In the genomic region with DNA sequence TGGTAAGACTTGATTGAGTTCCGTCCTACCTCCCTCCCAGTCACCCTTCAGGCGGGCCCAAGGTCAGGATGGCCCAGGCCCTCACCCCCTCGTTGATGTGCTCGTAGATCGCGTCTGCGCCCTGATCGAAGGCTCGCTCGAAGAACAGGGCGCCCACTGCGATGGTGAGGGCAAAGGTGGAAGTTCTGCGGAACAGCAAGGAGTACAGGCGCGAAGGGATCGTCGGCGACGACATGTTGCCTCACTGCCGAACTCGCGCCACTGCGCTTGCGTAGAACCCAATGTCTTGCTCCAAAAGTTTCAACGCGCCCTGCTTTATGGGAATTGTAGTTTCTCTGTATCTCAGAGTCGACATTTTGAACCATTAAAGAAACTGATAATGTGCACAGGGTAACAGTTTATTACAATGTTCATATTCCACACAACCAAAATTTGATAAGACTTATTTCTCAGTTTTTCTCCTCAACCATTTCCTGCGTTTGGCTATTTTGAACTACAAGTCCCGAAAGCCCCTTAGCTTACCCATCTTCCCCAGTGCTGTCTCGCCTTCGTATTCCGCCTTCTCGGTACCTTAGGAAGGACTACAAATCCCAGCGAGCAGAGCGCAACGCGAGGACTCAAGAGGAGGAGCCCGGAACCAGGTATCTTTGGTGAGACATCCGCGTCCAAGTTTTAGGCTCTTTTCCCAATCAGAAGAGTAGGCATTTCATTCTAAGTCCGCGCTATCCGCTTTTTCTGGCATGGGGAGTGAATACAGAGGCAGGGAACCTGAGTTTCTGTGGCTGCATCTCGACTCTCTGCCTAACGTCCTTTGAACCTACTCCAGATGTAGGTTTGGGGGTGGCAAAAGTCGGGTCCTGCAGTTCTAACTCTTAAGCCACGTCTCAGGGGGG, we compare ENCODE assay signal across 1 mouse cellular context.
TF ChIP-seq lines count a peak whose summit lies in the region.

A gene (minus strand): TSS at position 271 of the 893 bp plus-strand sequence.
A gene (plus strand): TSS at position 607 of the 893 bp plus-strand sequence.

TF ChIP-seq in CH12.LX, 34 proteins besides CTCF, POLR2A, EP300 and RAD21 (continued from another document):
- TF ChIP-seq MAFK (IDR thresholded peaks at IDR 0.05; ENCODE audit: insufficient replicate concordance, low read length), result no peak
- TF ChIP-seq UBTF (IDR thresholded peaks at IDR 0.05; ENCODE audit: low read depth, low read length), result no peak
- TF ChIP-seq BHLHE40 (IDR thresholded peaks at IDR 0.05; ENCODE audit: low read depth, low read length), result no peak
- TF ChIP-seq MAX (IDR thresholded peaks at IDR 0.05; ENCODE audit: low read length), result peak; percentile 76
- TF ChIP-seq RCOR1 (conservative IDR thresholded peaks at IDR 0.05; ENCODE audit: low read depth, low read length), result no peak; the same call in 1 of the 2 replicates
- no peak for TF ChIP-seq ZKSCAN1 (IDR thresholded peaks at IDR 0.05; ENCODE audit: borderline replicate concordance, low read depth, low read length)
- peak; percentile 90 for TF ChIP-seq TCF12 (IDR thresholded peaks at IDR 0.05; ENCODE audit: low read depth, low read length)
- peak; percentile 93 for TF ChIP-seq ZMIZ1 (IDR thresholded peaks at IDR 0.05; ENCODE audit: low read depth, low read length)
- TF ChIP-seq CHD1 (IDR thresholded peaks at IDR 0.05; ENCODE audit: low read depth, low read length), result no peak
- peak; percentile 93 for TF ChIP-seq NELFE (IDR thresholded peaks at IDR 0.05; ENCODE audit: low read depth, low read length)
- no peak for TF ChIP-seq ZC3H11A (IDR thresholded peaks at IDR 0.05; ENCODE audit: low read depth, low read length)
- TF ChIP-seq ELF1 (IDR thresholded peaks at IDR 0.05; ENCODE audit: low read depth, low read length), result peak; percentile 96
- peak; percentile 41; the same call in 1 of the 2 replicates for TF ChIP-seq IRF4 (IDR thresholded peaks at IDR 0.05; ENCODE audit: low read depth, low read length)
- TF ChIP-seq MAZ (IDR thresholded peaks at IDR 0.05; ENCODE audit: low read depth, low read length), result peak; percentile 45; the same call in 1 of the 2 replicates
- no peak for TF ChIP-seq ZNF384 (IDR thresholded peaks at IDR 0.05; ENCODE audit: low read depth, low read length)
- TF ChIP-seq GABPA (IDR thresholded peaks at IDR 0.05; ENCODE audit: insufficient replicate concordance, low read depth, low read length), result peak; percentile 83; the same call in 1 of the 2 replicates
- TF ChIP-seq PAX5 (IDR thresholded peaks at IDR 0.05; ENCODE audit: low read length), result no peak
- peak; percentile 44; the same call in 1 of the 2 replicates for TF ChIP-seq MEF2A (IDR thresholded peaks at IDR 0.05; ENCODE audit: borderline replicate concordance, low read depth, low read length)
- peak; percentile 6; the same call in 1 of the 2 replicates for TF ChIP-seq SMC3 (IDR thresholded peaks at IDR 0.05; ENCODE audit: low read depth, low read length)
- peak; percentile 95 for TF ChIP-seq POLR2AphosphoS2 (IDR thresholded peaks at IDR 0.05; ENCODE audit: low read depth, low read length)
- TF ChIP-seq USF1 (IDR thresholded peaks at IDR 0.05; ENCODE audit: low read depth, low read length), result no peak
- TF ChIP-seq JUND (conservative IDR thresholded peaks at IDR 0.05; ENCODE audit: low read depth, low read length), result no peak
- TF ChIP-seq HCFC1 (IDR thresholded peaks at IDR 0.05; ENCODE audit: low read depth, low read length), result peak; percentile 98
- TF ChIP-seq JUN (IDR thresholded peaks at IDR 0.05; ENCODE audit: insufficient read depth, low read depth, low read length), result no peak
- TF ChIP-seq NRF1 (IDR thresholded peaks at IDR 0.05; ENCODE audit: low read depth, low read length), result peak; percentile 88
- TF ChIP-seq E2F4 (IDR thresholded peaks at IDR 0.05; ENCODE audit: insufficient replicate concordance, low read depth, low read length), result peak; percentile 88; the same call in 1 of the 2 replicates
- TF ChIP-seq MYC (IDR thresholded peaks at IDR 0.05; ENCODE audit: low read depth, low read length), result peak; percentile 89
- peak; percentile 75; the same call in 1 of the 2 replicates for TF ChIP-seq MXI1 (IDR thresholded peaks at IDR 0.05; ENCODE audit: low read depth, low read length)
